Mouse (Mus musculus) MEL (cell line): ENCODE results near the gene Rsad2.

Source experiments
- CHD1 ChIP-seq: IDR thresholded peaks from 2 replicates; pipeline ENCODE4 v1.6.1; 2012; ENCODE audit warnings: low read depth, mild to moderate bottlenecking, inconsistent platforms, low read length, improper control_type of control experiment
- CTCF ChIP-seq, 3 experiments: IDR thresholded peaks in 2 of 3; conservative IDR thresholded peaks in 1 of 3; 2 replicates each; pipeline ENCODE4 v1.5.1; 2011 to 2012; ENCODE audit warnings: low read length in 3 of 3, low read depth in 2 of 3, mild to moderate bottlenecking in 2 of 3, improper control_type of control experiment in 1 of 3, inconsistent platforms in 1 of 3, mixed read lengths in 1 of 3, moderate library complexity in 1 of 3; ENCODE audit not compliant: control insufficient read depth in 1 of 3, insufficient read depth in 1 of 3, poor library complexity in 1 of 3, severe bottlenecking in 1 of 3
- ELF1 ChIP-seq: IDR thresholded peaks from 2 replicates; pipeline ENCODE4 v1.6.1; 2014; ENCODE audit warnings: low read depth, mild to moderate bottlenecking, inconsistent platforms, low read length, improper control_type of control experiment, moderate library complexity
- EP300 ChIP-seq, 2 experiments: IDR thresholded peaks; 2 replicates each; pipeline ENCODE4 v1.6.1; 2011; ENCODE audit warnings: improper control_type of control experiment in 2 of 2, low read length in 2 of 2, low read depth in 1 of 2, mild to moderate bottlenecking in 1 of 2
- ETS1 ChIP-seq: IDR thresholded peaks from 2 replicates; pipeline ENCODE4 v1.6.1; 2012; ENCODE audit warnings: low read depth, mild to moderate bottlenecking, inconsistent platforms, low read length, improper control_type of control experiment, moderate library complexity
- GATA1 ChIP-seq: IDR thresholded peaks from 2 replicates; pipeline ENCODE4 v1.6.1; 2011; ENCODE audit warnings: low read depth, low read length, improper control_type of control experiment
- HCFC1 ChIP-seq: IDR thresholded peaks from 2 replicates; pipeline ENCODE4 v1.6.1; 2012; ENCODE audit warnings: low read depth, mild to moderate bottlenecking, inconsistent platforms, low read length, improper control_type of control experiment, moderate library complexity
- KAT2A ChIP-seq: conservative IDR thresholded peaks from 2 replicates; pipeline ENCODE4 v1.6.1; 2012; ENCODE audit warnings: low read depth, low read length, improper control_type of control experiment, inconsistent platforms
- MAFK ChIP-seq: IDR thresholded peaks from 2 replicates; pipeline ENCODE4 v1.6.1; 2011; ENCODE audit warnings: low read depth, mild to moderate bottlenecking, low read length, improper control_type of control experiment, borderline replicate concordance
- MEF2A ChIP-seq: IDR thresholded peaks from 2 replicates; pipeline ENCODE4 v1.6.1; 2014; ENCODE audit warnings: low read depth, mild to moderate bottlenecking, inconsistent platforms, low read length, improper control_type of control experiment; ENCODE audit not compliant: poor library complexity, insufficient replicate concordance, severe bottlenecking; ENCODE audit errors: extremely low read depth

GRCm38 (mm10) chr12:26487874-26488616 lies 31.8 kb upstream of the Rsad2 start:
- no peak for TF ChIP-seq EP300 (IDR thresholded peaks at IDR 0.05; ENCODE audit: low read depth in 1 of 2, low read length in 2 of 2)
- TF ChIP-seq GATA1 = no peak
- TF ChIP-seq CTCF (IDR thresholded peaks at IDR 0.05 in 2 of 3, conservative IDR thresholded peaks at IDR 0.05 in 1 of 3; ENCODE audit: control insufficient read depth in 1 of 3, insufficient read depth in 1 of 3, low read depth in 2 of 3, low read length in 3 of 3, poor library complexity in 1 of 3, severe bottlenecking in 1 of 3) = no peak
- no peak for TF ChIP-seq MEF2A
- TF ChIP-seq ELF1 = no peak
- no peak for TF ChIP-seq HCFC1
- TF ChIP-seq MAFK = no peak
- TF ChIP-seq KAT2A = no peak
- no peak for TF ChIP-seq ETS1
- no peak for TF ChIP-seq CHD1
